Mouse (Mus musculus): ENCODE data around the gene Eipr1. TPM values are rescaled to one million over a fixed set of nuclear protein-coding genes. Genes with fewer than 3 reads are reported as not detected.
A peak's percentile ranks its signal among the peaks of the same experiment; 100 is the strongest.

The Eipr1 gene
- polyA plus RNA-seq, 1 experiment from 2014 or later: 36.3 TPM

- 94% methylated on average over 5 of the region's 5 CpGs for WGBS
- Histone ChIP-seq H3K27me3 (ENCODE audit: control insufficient read depth, insufficient read depth, low read length) (no peaks in the 10 kb centered on the region), H3K36me3 (ENCODE audit: control insufficient read depth, insufficient read depth, low read length) (no peaks in the 10 kb centered on the region), H3K4me2 (ENCODE audit: low read depth, low read length, severe bottlenecking) (no peak overlapping the region), H3K4me3 (ENCODE audit: low read depth, low read length) (no peak overlapping the region; the same call in 1 of the 2 replicates), H3K27ac (ENCODE audit: low read depth, low read length) (no peak overlapping the region), H3K9ac (ENCODE audit: low read length) (no peak overlapping the region), H3K9me3 (ENCODE audit: control insufficient read depth, low read length) (no peaks in the 10 kb centered on the region), H3K4me1 (replicated peaks; ENCODE audit: control insufficient read depth, insufficient read depth, low read length) (0 out of 2 replicates have a peak, but pooled peaks cover 3% of the 10 kb centered on the region)
- no peak for ATAC-seq (replicated peaks; ENCODE audit: low FRiP score)
- no peak for DNase-seq (ENCODE audit: low spot score)
These were observed 727 bp upstream of the Eipr1 start for GRCm38 (mm10) chr12:28750876-28751275.

- Histone ChIP-seq H3K4me1 (replicated peaks; ENCODE audit: control insufficient read depth, insufficient read depth, low read length) (0 out of 2 replicates have a peak, but pooled peaks cover 3% of the 10 kb centered on the region), H3K9me3 (ENCODE audit: control insufficient read depth, low read length) (no peaks in the 10 kb centered on the region)
- no peak for ATAC-seq (replicated peaks; ENCODE audit: low FRiP score)
These were observed 4.4 kb downstream of the Eipr1 start for GRCm38 (mm10) chr12:28756019-28756418.

GRCm38 (mm10) chr12:28769953-28770352 is 18.4 kb downstream of the Eipr1 start:
- ATAC-seq (replicated peaks; ENCODE audit: low FRiP score): no peak
- DNase-seq (ENCODE audit: low spot score): no peak

More at GRCm38 (mm10) chr12:28756019-28756418, 4.4 kb downstream of the Eipr1 start:
- WGBS: 86% methylated on average over 4 of the region's 4 CpGs
- no peak overlapping the region for H3K9ac ChIP-seq (ENCODE audit: low read length)
- no peak overlapping the region for H3K4me3 ChIP-seq (ENCODE audit: low read depth, low read length)
- no peaks in the 10 kb centered on the region for H3K27me3 ChIP-seq (ENCODE audit: control insufficient read depth, insufficient read depth, low read length)
- DNase-seq (ENCODE audit: low spot score): no peak
- H3K4me2 ChIP-seq (ENCODE audit: low read depth, low read length, severe bottlenecking): no peak overlapping the region
- H3K27ac ChIP-seq (ENCODE audit: low read depth, low read length): no peak overlapping the region
- no peaks in the 10 kb centered on the region for H3K36me3 ChIP-seq (ENCODE audit: control insufficient read depth, insufficient read depth, low read length)

GRCm38 (mm10) chr12:28773815-28774214 is 22.2 kb downstream of the Eipr1 start:
- ATAC-seq (replicated peaks; ENCODE audit: low FRiP score) (no peak), DNase-seq (ENCODE audit: low spot score) (no peak)
- Histone ChIP-seq H3K9me3 (ENCODE audit: control insufficient read depth, low read length) (no peaks in the 10 kb centered on the region), H3K4me3 (ENCODE audit: low read depth, low read length) (no peak overlapping the region), H3K36me3 (ENCODE audit: control insufficient read depth, insufficient read depth, low read length) (no peaks in the 10 kb centered on the region; the same call in 1 of the 2 replicates), H3K4me2 (ENCODE audit: low read depth, low read length, severe bottlenecking) (no peak overlapping the region), H3K4me1 (replicated peaks; ENCODE audit: control insufficient read depth, insufficient read depth, low read length) (no peaks in the 10 kb centered on the region), H3K27me3 (ENCODE audit: control insufficient read depth, insufficient read depth, low read length) (no peaks in the 10 kb centered on the region), H3K27ac (ENCODE audit: low read depth, low read length) (no peak overlapping the region), H3K9ac (ENCODE audit: low read length) (no peak overlapping the region)
- 86% methylated on average over 3 of the region's 3 CpGs for WGBS

More at GRCm38 (mm10) chr12:28769953-28770352, 18.4 kb downstream of the Eipr1 start:
- no peak overlapping the region for H3K27ac ChIP-seq (ENCODE audit: low read depth, low read length)
- no peaks in the 10 kb centered on the region for H3K27me3 ChIP-seq (ENCODE audit: control insufficient read depth, insufficient read depth, low read length)
- H3K9ac ChIP-seq (ENCODE audit: low read length): no peak overlapping the region
- H3K4me1 ChIP-seq (replicated peaks; ENCODE audit: control insufficient read depth, insufficient read depth, low read length): no peaks in the 10 kb centered on the region
- no peak overlapping the region for H3K4me2 ChIP-seq (ENCODE audit: low read depth, low read length, severe bottlenecking)
- no peaks in the 10 kb centered on the region; the same call in 1 of the 2 replicates for H3K36me3 ChIP-seq (ENCODE audit: control insufficient read depth, insufficient read depth, low read length)
- H3K4me3 ChIP-seq (ENCODE audit: low read depth, low read length): no peak overlapping the region
- 96% methylated on average over 7 of the region's 7 CpGs for WGBS
- no peaks in the 10 kb centered on the region for H3K9me3 ChIP-seq (ENCODE audit: control insufficient read depth, low read length)

- WGBS: 42% methylated on average over 8 of the region's 8 CpGs
- H3K4me3 ChIP-seq (ENCODE audit: low read depth, low read length): no peak overlapping the region
- no peaks in the 10 kb centered on the region for H3K4me1 ChIP-seq (replicated peaks; ENCODE audit: control insufficient read depth, insufficient read depth, low read length)
- H3K9me3 ChIP-seq (ENCODE audit: control insufficient read depth, low read length): no peaks in the 10 kb centered on the region
- no peak overlapping the region for H3K9ac ChIP-seq (ENCODE audit: low read length)
- H3K36me3 ChIP-seq (ENCODE audit: control insufficient read depth, insufficient read depth, low read length): no peaks in the 10 kb centered on the region; the same call in 1 of the 2 replicates
- DNase-seq (ENCODE audit: low spot score): no peak
- H3K4me2 ChIP-seq (ENCODE audit: low read depth, low read length, severe bottlenecking): no peak overlapping the region
- no peaks in the 10 kb centered on the region for H3K27me3 ChIP-seq (ENCODE audit: control insufficient read depth, insufficient read depth, low read length)
- H3K27ac ChIP-seq (ENCODE audit: low read depth, low read length): no peak overlapping the region
- no peak for ATAC-seq (replicated peaks; ENCODE audit: low FRiP score)
These were observed 23.5 kb downstream of the Eipr1 start for GRCm38 (mm10) chr12:28775120-28775519.

- ATAC-seq (replicated peaks; ENCODE audit: low FRiP score): no peak
These were observed 24.0 kb downstream of the Eipr1 start for GRCm38 (mm10) chr12:28775627-28776026.

GRCm38 (mm10) chr12:28780180-28780579 is 28.6 kb downstream of the Eipr1 start:
- Histone ChIP-seq H3K4me2 (ENCODE audit: low read depth, low read length, severe bottlenecking) (no peak overlapping the region), H3K9ac (ENCODE audit: low read length) (no peak overlapping the region), H3K4me1 (replicated peaks; ENCODE audit: control insufficient read depth, insufficient read depth, low read length) (peaks cover 12% of the 10 kb centered on the region; the same call in 1 of the 2 replicates), H3K27ac (ENCODE audit: low read depth, low read length) (no peak overlapping the region), H3K9me3 (ENCODE audit: control insufficient read depth, low read length) (no peaks in the 10 kb centered on the region), H3K27me3 (ENCODE audit: control insufficient read depth, insufficient read depth, low read length) (no peaks in the 10 kb centered on the region), H3K36me3 (ENCODE audit: control insufficient read depth, insufficient read depth, low read length) (no peaks in the 10 kb centered on the region), H3K4me3 (ENCODE audit: low read depth, low read length) (no peak overlapping the region)
- ATAC-seq (replicated peaks; ENCODE audit: low FRiP score): no peak
- DNase-seq (ENCODE audit: low spot score): no peak
- WGBS: 90% methylated on average over 7 of the region's 7 CpGs

More at GRCm38 (mm10) chr12:28775627-28776026, 24.0 kb downstream of the Eipr1 start:
- WGBS: 85% methylated on average over 6 of the region's 6 CpGs
- Histone ChIP-seq H3K9ac (ENCODE audit: low read length) (no peak overlapping the region), H3K4me1 (replicated peaks; ENCODE audit: control insufficient read depth, insufficient read depth, low read length) (no peaks in the 10 kb centered on the region), H3K4me2 (ENCODE audit: low read depth, low read length, severe bottlenecking) (no peak overlapping the region), H3K27ac (ENCODE audit: low read depth, low read length) (no peak overlapping the region), H3K4me3 (ENCODE audit: low read depth, low read length) (no peak overlapping the region), H3K9me3 (ENCODE audit: control insufficient read depth, low read length) (no peaks in the 10 kb centered on the region), H3K36me3 (ENCODE audit: control insufficient read depth, insufficient read depth, low read length) (no peaks in the 10 kb centered on the region), H3K27me3 (ENCODE audit: control insufficient read depth, insufficient read depth, low read length) (no peaks in the 10 kb centered on the region)
- no peak for DNase-seq (ENCODE audit: low spot score)

GRCm38 (mm10) chr12:28782637-28783036 is 31.0 kb downstream of the Eipr1 start:
- WGBS: 93% methylated on average over 3 of the region's 3 CpGs
- no peaks in the 10 kb centered on the region for H3K9me3 ChIP-seq (ENCODE audit: control insufficient read depth, low read length)
- no peak for ATAC-seq (replicated peaks; ENCODE audit: low FRiP score)
- H3K4me3 ChIP-seq (ENCODE audit: low read depth, low read length): no peak overlapping the region
- DNase-seq (ENCODE audit: low spot score): no peak
- no peak overlapping the region for H3K27ac ChIP-seq (ENCODE audit: low read depth, low read length)
- no peaks in the 10 kb centered on the region for H3K36me3 ChIP-seq (ENCODE audit: control insufficient read depth, insufficient read depth, low read length)
- no peak overlapping the region for H3K4me2 ChIP-seq (ENCODE audit: low read depth, low read length, severe bottlenecking)
- no peak overlapping the region for H3K9ac ChIP-seq (ENCODE audit: low read length)
- H3K27me3 ChIP-seq (ENCODE audit: control insufficient read depth, insufficient read depth, low read length): no peaks in the 10 kb centered on the region; the same call in 1 of the 2 replicates
- peaks cover 18% of the 10 kb centered on the region; the same call in 1 of the 2 replicates for H3K4me1 ChIP-seq (replicated peaks; ENCODE audit: control insufficient read depth, insufficient read depth, low read length)

- Histone ChIP-seq H3K4me3 (ENCODE audit: low read depth, low read length) (no peak overlapping the region), H3K27me3 (ENCODE audit: control insufficient read depth, insufficient read depth, low read length) (no peaks in the 10 kb centered on the region; the same call in 1 of the 2 replicates), H3K36me3 (ENCODE audit: control insufficient read depth, insufficient read depth, low read length) (no peaks in the 10 kb centered on the region), H3K4me2 (ENCODE audit: low read depth, low read length, severe bottlenecking) (no peak overlapping the region), H3K27ac (ENCODE audit: low read depth, low read length) (no peak overlapping the region), H3K9ac (ENCODE audit: low read length) (no peak overlapping the region; the same call in 1 of the 2 replicates), H3K4me1 (replicated peaks; ENCODE audit: control insufficient read depth, insufficient read depth, low read length) (peaks cover 18% of the 10 kb centered on the region; the same call in 1 of the 2 replicates), H3K9me3 (ENCODE audit: control insufficient read depth, low read length) (no peaks in the 10 kb centered on the region)
- DNase-seq (ENCODE audit: low spot score) (no peak), ATAC-seq (replicated peaks; ENCODE audit: low FRiP score) (0 out of 2 replicates have a peak, but pooled peaks have one; percentile 46)
- 31% methylated on average over 4 of the region's 4 CpGs for WGBS
These were observed 32.8 kb downstream of the Eipr1 start for GRCm38 (mm10) chr12:28784355-28784754.
